Mouse (Mus musculus) hindbrain, embryonic 14.5 days (tissue): Measurements from ENCODE around the gene Cat. TPM values are rescaled to one million over a fixed set of nuclear protein-coding genes. Genes with fewer than 3 reads are reported as not detected.

ENCODE experiments used
- ATAC-seq: fragments of 200-750 bp; cut with Nextera tagmentation; 2 replicates; pipeline ENCODE4 v1.8.0; 2017; ENCODE audit warnings: moderate number of reproducible peaks, mild to moderate bottlenecking, moderate TSS enrichment, moderate library complexity; ENCODE audit not compliant: low FRiP score
- DNase-seq: peaks from one replicate; pipeline ENCODE4 v3.0.0-alpha.2; 2015; ENCODE audit warnings: low spot score
- H3K27ac ChIP-seq: fragments of 300-500 bp; sonication (generic); 2 replicates; pipeline ENCODE4 v1.5.1; 2014; ENCODE audit warnings: mild to moderate bottlenecking, moderate library complexity
- H3K27me3 ChIP-seq: fragments of 300-500 bp; sonication (generic); 2 replicates; pipeline ENCODE4 v1.6.1; 2014; ENCODE audit warnings: mild to moderate bottlenecking, low read length, mixed read lengths; ENCODE audit not compliant: control insufficient read depth, insufficient read depth
- H3K36me3 ChIP-seq: fragments of 300-500 bp; sonication (generic); replicated peaks from 2 replicates; pipeline ENCODE4 v1.6.1; 2014; ENCODE audit not compliant: control insufficient read depth, insufficient read depth
- H3K4me1 ChIP-seq: fragments of 300-500 bp; sonication (generic); replicated peaks from 2 replicates; pipeline ENCODE4 v1.6.1; 2014; ENCODE audit warnings: antibody characterized with exemption, low read length, mixed read lengths; ENCODE audit not compliant: control insufficient read depth, insufficient read depth
- H3K4me2 ChIP-seq: fragments of 300-500 bp; sonication (generic); replicated peaks from 2 replicates; pipeline ENCODE4 v1.6.1; 2014; ENCODE audit warnings: mild to moderate bottlenecking, moderate library complexity
- H3K4me3 ChIP-seq: fragments of 300-500 bp; sonication (generic); replicated peaks from 2 replicates; pipeline ENCODE4 v1.5.1; 2014; ENCODE audit warnings: mild to moderate bottlenecking, low read length
- H3K9ac ChIP-seq: fragments of 300-500 bp; sonication (generic); 2 replicates; pipeline ENCODE4 v1.6.1; 2014
- H3K9me3 ChIP-seq: fragments of 300-500 bp; sonication (generic); 2 replicates; pipeline ENCODE4 v1.6.1; 2016; ENCODE audit warnings: low read length; ENCODE audit not compliant: control insufficient read depth
- WGBS: fragments of 180-500 bp; shearing (Covaris S2); extraction: QIAGEN DNeasy Blood & Tissue Kit; methylation state at CpG from one replicate; pipeline ENCODE4 v1.1.7; 2014; 5-methylcytosine and 5-hydroxymethylcytosine counted together
- polyA plus RNA-seq: library from polyadenylated mRNA; unstranded; fragments of >200 nt; fragmentation: Nextera tagmentation; extraction: Ambion mirVana; gene quantifications from 2 replicates; pipeline ENCODE4 v1.2.1, GENCODE M21; 2014

The Cat gene
- polyA plus RNA-seq, 1 experiment from 2014 or later, result 102 TPM

DNA sequence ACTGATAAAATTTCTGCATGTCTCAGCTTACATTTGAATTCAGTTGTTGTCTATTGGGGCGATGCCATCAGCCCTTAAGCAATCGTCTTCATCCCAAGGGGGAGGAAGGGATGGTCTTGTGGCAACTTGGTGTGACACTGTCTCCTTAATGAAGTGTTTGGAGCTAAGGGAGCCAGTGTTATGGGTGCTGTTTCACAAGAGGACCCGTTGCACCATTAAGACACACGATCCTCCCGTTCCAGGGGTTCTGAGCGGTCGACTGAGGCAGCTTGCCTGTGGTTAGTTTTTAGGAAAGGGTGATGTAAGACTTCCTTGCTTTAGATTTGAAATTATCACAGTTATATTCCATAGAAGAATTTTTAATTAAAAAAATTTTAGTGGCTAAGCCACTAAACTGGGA lies 35.1 kb downstream of the Cat start:
- ATAC-seq, result no peak
- H3K4me1 ChIP-seq, result no peaks in the 10 kb centered on the region
- no peak overlapping the region for H3K4me3 ChIP-seq
- H3K9ac ChIP-seq, result no peak overlapping the region
- H3K9me3 ChIP-seq, result no peaks in the 10 kb centered on the region
- no peak overlapping the region for H3K27ac ChIP-seq
- DNase-seq, result no peak
- no peaks in the 10 kb centered on the region for H3K27me3 ChIP-seq
- H3K4me2 ChIP-seq, result no peak overlapping the region
- 85% methylated on average over 7 of the region's 7 CpGs for WGBS
- H3K36me3 ChIP-seq, result peaks cover 28% of the 10 kb centered on the region

DNA sequence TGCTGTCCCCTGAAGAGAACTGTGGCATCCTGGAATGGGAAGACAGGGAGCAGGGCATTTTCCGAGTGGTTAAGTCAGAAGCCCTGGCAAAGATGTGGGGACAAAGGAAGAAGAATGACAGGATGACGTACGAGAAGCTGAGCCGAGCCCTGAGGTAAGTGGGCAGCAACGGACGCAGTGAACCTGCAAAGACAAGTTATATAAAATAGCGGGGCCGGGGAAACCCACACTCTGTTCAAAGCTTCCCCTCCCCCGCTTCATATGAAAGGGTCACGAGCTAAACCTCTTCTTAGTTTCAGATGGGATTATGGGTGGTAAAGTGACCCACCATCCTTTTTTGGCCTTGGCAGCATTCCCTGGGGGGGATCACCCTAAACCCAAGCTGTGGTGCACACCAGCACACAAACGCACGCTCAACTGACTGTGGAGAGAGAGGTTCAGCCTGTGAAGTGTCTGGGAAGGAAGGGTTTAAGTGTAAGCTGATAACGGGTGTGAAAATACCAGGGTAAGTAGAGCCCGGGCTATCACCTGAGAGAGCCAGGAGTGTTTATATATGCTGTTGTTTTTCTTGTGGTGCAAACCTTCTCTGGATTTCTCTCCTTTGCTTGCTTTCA lies 35.9 kb downstream of the Cat start:
- H3K27me3 ChIP-seq, result no peaks in the 10 kb centered on the region
- H3K36me3 ChIP-seq, result peaks cover 20% of the 10 kb centered on the region
- no peak for DNase-seq
- no peak overlapping the region for H3K27ac ChIP-seq
- H3K4me2 ChIP-seq, result no peak overlapping the region
- H3K9ac ChIP-seq, result no peak overlapping the region
- H3K9me3 ChIP-seq, result no peaks in the 10 kb centered on the region
- no peak for ATAC-seq
- H3K4me3 ChIP-seq, result no peak overlapping the region
- H3K4me1 ChIP-seq, result no peaks in the 10 kb centered on the region
- 68% methylated on average over 14 of the region's 14 CpGs for WGBS

DNA sequence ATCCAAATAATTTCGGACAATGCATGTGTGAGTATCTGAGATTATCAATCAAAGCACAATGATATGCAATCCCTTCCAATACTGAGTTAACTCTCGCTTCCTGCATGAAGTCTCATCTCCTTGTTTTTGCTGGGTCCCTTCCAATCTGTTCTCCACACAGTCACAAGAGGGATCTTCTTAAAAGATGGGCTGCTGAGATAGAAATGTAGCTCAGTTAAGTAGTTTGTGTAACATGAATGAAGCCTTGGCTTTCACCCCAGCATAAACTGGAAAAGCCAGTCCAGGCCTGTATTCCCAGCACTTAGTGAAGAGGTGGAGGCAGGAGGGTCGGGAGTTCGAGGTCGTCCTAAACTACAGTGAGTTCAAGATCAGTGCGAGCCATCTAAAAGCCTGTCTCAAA lies 38.6 kb downstream of the Cat start:
- Histone ChIP-seq H3K36me3 (no peaks in the 10 kb centered on the region), H3K4me3 (no peak overlapping the region), H3K4me2 (no peak overlapping the region), H3K27me3 (no peaks in the 10 kb centered on the region), H3K9me3 (no peaks in the 10 kb centered on the region), H3K4me1 (no peaks in the 10 kb centered on the region), H3K27ac (no peak overlapping the region), H3K9ac (no peak overlapping the region)
- 81% methylated on average over 6 of the region's 6 CpGs for WGBS
- DNase-seq (no peak), ATAC-seq (no peak)

DNA sequence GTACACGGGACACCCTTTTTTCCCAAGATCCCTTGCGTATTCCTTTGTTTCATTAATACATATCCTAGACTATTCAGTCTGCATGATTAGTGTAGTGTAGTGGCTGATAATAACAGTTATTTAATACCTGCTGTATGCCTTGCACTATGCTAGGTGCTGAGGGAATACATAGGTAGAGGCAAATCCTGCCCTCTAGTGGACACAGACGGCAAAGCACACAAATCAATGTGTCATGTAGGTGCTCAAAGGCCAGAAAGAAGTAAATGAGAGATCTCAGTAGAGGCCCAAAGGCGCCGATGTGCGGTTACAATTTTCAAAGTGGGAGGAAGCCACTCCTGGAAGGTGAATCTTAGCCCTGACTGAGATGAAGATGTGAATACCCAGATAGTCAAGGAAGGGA lies 39.2 kb downstream of the Cat start:
- H3K27ac ChIP-seq, result no peak overlapping the region
- H3K4me2 ChIP-seq, result no peak overlapping the region
- no peak overlapping the region for H3K9ac ChIP-seq
- no peaks in the 10 kb centered on the region for H3K27me3 ChIP-seq
- peak; percentile 48 for DNase-seq
- H3K4me3 ChIP-seq, result no peak overlapping the region
- ATAC-seq, result no peak
- WGBS, result 63% methylated on average over 6 of the region's 6 CpGs
- no peaks in the 10 kb centered on the region for H3K4me1 ChIP-seq
- no peaks in the 10 kb centered on the region for H3K9me3 ChIP-seq
- H3K36me3 ChIP-seq, result no peaks in the 10 kb centered on the region

DNA sequence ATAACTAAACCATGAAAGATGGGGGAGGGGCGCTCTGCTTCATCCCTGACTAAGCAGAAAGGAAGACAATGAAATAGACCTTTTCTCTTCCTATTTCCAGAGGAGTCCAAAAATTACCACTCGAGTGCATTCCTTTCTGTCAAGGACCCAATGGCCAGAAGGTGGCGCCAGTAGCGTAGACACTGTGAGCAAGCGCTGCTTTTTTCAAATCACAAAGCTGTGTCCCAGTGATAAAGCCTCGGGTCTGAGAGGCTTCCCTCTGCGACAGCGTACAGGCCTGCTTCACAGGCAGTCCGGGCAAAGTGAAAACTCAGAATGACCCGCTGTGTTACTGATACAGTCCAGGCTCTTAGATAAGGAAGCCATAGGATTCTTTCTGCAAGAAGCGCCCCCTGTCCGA lies 45.2 kb downstream of the Cat start:
- ATAC-seq (peak; percentile 69; the same call in 1 of the 2 replicates), DNase-seq (peak; percentile 85)
- no peaks in the 10 kb centered on the region for H3K9me3 ChIP-seq
- H3K4me2 ChIP-seq, result peak overlapping the region; percentile 46
- H3K36me3 ChIP-seq, result no peaks in the 10 kb centered on the region
- WGBS, result 4% methylated on average over 12 of the region's 12 CpGs
- H3K9ac ChIP-seq, result peak overlapping the region; percentile 39; the same call in 1 of the 2 replicates
- no peaks in the 10 kb centered on the region for H3K4me1 ChIP-seq
- no peak overlapping the region for H3K27ac ChIP-seq
- H3K4me3 ChIP-seq, result peak overlapping the region; percentile 16; the same call in 1 of the 2 replicates
- H3K27me3 ChIP-seq, result no peaks in the 10 kb centered on the region

DNA sequence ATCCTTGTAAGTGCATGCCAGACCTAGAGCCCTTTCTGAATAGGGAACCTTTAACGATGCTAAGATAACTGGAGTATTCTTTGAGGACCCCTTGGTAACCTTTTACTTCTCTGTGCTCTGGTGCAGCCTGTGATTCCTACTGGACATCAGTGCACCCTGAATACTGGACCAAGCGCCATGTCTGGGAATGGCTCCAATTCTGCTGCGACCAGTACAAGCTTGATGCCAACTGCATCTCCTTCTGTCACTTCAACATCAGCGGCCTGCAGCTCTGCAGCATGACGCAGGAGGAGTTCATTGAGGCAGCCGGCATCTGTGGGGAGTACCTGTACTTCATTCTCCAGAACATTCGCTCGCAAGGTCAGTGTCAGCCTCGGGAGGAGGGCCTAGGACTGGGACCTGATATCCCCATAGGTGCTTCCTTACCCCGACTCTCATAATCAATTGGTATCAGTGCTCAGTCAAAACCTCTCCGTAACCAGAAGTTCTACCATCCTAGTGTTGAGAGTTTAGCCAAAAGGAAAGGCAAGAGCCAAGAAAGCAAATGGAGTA lies 45.8 kb downstream of the Cat start:
- Histone ChIP-seq H3K9me3 (no peaks in the 10 kb centered on the region), H3K9ac (no peak overlapping the region), H3K4me1 (no peaks in the 10 kb centered on the region), H3K36me3 (no peaks in the 10 kb centered on the region), H3K27me3 (no peaks in the 10 kb centered on the region), H3K27ac (no peak overlapping the region), H3K4me2 (no peak overlapping the region), H3K4me3 (no peak overlapping the region)
- DNase-seq (no peak), ATAC-seq (no peak)
- WGBS, result 94% methylated on average over 11 of the region's 11 CpGs

DNA sequence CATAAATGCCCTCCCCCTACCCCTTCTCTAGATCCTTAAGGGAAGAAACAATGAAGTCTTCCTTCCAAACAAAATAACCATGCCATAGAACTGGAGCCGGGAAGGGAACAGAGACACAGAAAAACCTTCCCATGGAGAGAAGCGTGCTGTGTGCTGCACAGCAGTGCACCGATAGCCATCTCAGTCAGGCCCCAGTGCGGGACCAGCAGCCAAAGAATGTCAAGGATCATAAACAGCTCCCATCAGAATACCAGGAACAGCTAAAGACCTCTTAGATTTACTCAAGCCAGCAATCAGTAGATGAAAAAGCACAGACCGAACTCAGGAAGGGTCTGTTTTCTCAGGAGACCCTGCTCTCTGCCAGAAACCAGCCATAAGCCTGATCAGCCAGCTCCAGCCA lies 48.4 kb downstream of the Cat start:
- no peak for ATAC-seq
- H3K4me1 ChIP-seq, result no peaks in the 10 kb centered on the region
- WGBS, result 66% methylated on average over 5 of the region's 5 CpGs

DNA sequence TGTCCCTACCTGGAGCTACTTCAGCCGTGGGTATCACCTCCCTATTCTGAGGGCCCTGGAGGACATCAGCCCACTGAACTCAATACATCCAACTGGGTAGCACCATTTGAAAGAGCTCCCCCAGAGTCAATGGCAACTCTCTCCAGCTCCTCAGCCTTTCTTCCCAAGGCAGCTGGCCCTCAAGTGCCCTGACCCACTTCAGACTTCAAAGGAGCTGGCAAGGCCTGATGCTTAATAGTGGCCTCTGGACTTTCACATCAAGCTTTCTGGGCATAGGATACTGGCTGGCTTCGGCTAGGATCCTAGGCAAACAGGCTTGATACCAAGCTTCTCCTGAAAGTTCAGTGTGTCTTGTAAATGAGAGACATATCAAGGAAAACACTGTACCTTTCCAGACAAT lies 49.9 kb downstream of the Cat start:
- Histone ChIP-seq H3K4me3 (no peak overlapping the region), H3K9me3 (no peaks in the 10 kb centered on the region), H3K4me1 (no peaks in the 10 kb centered on the region), H3K9ac (no peak overlapping the region), H3K27ac (no peak overlapping the region), H3K36me3 (no peaks in the 10 kb centered on the region), H3K27me3 (no peaks in the 10 kb centered on the region), H3K4me2 (no peak overlapping the region)
- WGBS, result 88% methylated on average over 2 of the region's 2 CpGs
- no peak for DNase-seq
- no peak for ATAC-seq

More for the DNA sequence above, 48.4 kb downstream of the Cat start:
- Histone ChIP-seq H3K4me3 (no peak overlapping the region), H3K4me2 (no peak overlapping the region), H3K36me3 (no peaks in the 10 kb centered on the region), H3K27me3 (no peaks in the 10 kb centered on the region), H3K9ac (no peak overlapping the region), H3K27ac (no peak overlapping the region), H3K9me3 (no peaks in the 10 kb centered on the region)
- no peak for DNase-seq

DNA sequence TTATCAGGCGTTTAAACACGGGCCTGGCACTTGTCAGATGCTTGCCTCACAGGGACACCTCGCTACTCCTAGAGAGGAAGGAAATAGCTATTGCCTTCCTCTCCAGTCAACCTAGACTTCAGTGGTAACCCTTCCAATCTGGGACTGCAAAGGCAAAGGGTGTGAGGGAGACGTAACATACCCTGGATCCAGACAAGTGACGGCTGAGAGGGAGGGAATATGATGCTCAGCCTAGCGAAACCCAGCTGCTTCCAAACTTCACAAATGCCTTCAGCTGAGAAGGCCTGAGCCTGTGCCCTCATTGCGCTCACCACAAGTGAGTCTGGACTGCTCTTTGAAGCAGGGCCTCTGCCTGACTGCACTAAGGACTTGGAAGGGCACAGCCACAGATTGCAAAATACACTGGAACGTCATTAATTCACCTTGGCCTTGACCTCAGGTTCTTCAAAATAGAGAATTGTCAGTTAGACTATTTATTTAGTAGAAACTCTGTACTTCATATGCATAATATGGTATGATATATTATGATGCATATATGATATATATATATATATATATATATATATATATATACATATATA lies 52.2 kb downstream of the Cat start:
- DNase-seq, result no peak
- Histone ChIP-seq H3K4me3 (no peak overlapping the region), H3K9ac (no peak overlapping the region), H3K27ac (no peak overlapping the region), H3K4me1 (no peaks in the 10 kb centered on the region), H3K4me2 (no peak overlapping the region), H3K9me3 (no peaks in the 10 kb centered on the region), H3K36me3 (no peaks in the 10 kb centered on the region), H3K27me3 (no peaks in the 10 kb centered on the region)
- WGBS, result 85% methylated on average over 8 of the region's 8 CpGs
- no peak for ATAC-seq
